Mouse (Mus musculus): ENCODE measurements around the gene Eif4g3.
A peak's percentile ranks its signal among the peaks of the same experiment; 100 is the strongest.

The Eif4g3 gene

DNA sequence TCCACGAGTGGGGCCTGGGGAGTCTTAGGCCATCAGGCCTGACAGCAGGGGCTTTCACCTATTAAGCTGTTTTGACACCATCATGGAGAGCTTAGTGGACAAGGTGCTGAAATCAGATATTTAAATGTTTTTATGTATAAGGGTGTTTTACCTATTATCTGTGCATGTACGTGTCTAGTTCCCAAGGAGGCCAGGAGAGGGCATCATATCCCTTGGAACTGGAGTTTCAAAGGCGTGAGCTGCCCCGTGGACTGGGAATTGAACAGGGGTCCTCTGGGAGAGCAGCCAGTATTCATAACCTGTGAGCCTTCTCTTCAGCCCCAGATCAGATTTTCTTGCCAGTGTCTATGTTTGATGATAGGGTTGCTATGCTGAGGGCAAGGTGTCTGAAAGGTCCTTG lies 2.4 kb upstream of the Eif4g3 start:
- no peak for DNase-seq (ENCODE audit: low spot score in 2 of 2)

DNA sequence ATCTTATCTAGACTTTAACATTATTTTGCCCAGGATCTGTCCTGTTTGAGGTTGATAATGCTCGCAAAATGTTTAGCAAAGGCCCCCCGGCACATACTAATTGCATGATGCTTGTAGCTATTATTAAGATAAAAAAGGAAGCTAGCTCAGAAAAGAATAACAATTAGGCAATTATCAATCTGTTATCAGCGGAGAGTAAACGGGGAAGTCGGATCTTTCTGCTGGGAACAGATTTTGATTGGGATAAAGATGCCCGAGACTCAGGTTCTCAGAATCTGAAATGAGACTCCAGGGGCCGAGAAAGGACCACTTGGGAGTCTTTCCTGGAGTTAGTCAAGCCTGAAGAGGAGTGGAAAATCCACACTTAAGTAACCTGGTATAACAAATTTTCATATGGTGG lies 1.6 kb upstream of the Eif4g3 start:
- no peak for DNase-seq (ENCODE audit: low spot score in 2 of 2)

DNA sequence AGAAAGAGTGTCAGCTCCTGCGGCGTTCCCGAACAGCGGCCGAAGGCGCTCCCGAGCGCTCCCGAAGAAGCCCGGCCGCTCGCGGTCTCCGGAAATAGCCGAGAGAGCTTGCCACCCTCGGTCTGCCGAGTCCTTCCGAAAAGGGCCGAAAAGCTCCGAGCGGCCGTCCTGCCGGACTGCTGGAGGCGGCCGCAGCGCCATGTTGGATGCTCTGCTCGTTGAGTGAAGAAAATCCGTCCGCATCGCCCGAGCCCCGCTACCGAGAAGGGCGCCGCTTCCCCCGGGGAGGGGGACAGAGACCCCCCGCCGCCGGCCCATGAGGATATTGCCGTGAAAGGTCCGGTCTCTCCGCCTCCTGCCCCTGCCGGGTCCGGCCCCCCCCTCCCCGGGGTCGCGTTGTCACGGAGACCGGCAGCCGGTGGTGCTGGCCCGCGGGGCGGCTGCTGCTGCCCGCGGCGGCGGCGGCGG lies 503 bp downstream of the Eif4g3 start:
- peak; percentile 99 to 100 for DNase-seq (ENCODE audit: low spot score in 2 of 2)

DNA sequence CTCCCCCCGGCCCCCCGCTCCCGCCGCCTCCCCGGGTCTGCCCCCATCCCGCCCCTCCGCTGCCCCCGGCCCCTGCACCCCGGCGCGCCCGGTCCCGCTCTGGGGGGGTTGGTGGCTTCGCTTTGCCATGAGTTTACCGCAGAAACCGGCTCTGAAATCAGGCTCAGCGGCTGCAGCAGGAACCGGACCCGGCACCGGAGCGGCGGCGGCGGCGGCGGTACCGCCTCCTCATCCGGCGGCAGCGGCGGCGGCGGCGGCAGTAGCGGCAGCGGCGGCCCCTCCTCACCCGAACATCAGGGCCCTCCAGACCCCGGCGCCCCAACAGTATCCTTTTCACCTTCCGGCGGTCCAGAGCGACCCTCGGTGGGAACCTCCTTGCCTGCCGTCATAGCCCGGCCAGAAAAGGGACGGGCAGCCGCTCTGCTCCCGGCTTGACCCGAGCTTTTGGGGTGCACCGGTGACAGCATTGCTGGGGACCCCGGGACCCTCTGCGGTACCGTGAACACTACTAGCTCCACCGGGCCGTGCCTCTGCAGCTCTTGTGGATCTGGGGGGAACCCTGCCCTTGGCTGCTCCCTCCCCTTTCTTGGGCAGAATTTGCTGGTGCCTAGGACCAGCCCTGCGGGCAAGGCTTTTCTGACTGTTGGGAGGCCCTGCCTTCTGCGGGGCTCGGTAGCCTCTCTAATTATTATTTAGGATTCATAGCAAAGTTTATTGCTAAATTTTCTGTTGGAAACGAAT lies 1.2 kb downstream of the Eif4g3 start:
- DNase-seq (ENCODE audit: low spot score in 2 of 2), result peak; percentile 66 to 73

DNA sequence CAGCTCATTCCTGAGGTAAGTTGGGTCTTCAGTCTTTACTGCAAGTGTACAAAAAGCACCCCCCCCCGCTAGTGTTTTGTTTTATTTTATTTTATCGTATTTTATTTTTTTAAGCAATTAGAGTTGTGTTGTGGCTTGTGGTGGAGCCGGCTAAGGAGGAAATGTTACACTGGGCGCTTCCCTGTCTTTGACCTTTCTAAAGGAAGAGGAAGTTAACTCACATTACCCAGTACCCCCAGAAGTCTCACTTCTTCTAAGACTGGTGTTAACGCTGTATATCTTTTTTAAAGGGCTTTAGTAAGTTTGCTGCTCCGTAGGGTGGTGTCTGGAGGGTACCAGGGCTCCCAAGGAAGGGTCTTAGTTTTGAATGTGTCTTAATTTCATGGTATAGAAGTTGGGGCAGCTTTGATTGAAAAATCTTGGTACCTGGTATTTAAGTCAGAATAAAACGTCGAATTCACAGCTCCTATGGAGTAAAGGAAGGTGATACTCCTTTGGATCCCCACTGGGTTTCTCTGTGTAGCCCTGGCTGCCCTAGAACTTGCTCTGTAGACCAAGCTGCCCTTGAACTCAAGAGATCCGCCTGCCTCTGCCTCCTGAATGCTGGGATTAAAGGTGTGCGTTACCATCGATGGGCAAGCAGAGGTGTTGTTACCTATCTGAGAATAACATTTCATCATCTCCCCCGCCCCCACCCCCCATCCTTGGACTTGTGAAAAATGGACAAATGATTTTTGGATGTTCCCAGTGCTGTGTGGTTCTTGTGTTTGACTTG lies 1.9 kb downstream of the Eif4g3 start:
- DNase-seq (ENCODE audit: low spot score in 2 of 2), result no peak

DNA sequence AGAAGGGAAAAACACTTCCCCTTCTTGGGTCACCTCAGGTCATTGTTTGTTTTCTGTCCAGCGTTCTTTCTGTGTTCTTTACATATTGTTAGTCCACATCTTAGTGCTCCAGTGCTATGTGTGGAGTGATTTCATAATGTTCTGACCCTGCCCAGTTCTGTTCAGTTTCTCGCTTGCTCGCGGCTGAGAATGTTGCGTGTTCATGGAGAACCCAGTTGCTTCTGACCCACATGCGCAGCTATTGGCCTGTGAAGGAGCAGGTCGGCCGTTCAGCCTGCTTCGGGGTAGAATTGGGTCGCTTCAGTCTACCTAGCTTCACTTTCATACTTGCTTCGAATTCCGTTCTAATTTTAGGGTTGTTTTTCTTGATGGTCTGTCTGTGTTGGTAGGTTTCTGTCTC lies 2.6 kb downstream of the Eif4g3 start:
- DNase-seq (ENCODE audit: low spot score in 2 of 2), result no peak

DNA sequence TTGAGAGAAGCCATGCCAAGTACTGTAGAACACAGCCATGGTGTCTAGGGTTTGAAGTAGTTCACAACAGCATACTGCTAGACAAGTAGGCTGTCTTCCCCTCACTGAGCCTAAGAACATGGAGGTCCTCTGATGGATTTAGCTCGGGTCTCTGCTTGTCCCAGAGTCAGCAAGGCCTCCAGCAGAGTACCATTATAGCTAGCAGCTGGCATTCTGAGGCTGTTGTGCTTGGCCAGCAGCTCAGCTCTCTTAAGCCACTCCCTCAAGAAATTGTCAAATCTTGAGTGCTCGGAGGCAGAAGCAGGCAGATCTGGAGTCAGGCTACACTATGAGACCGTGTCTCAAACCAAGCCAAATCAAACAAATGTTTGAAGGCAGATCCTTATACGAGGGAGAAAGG lies 5.4 kb downstream of the Eif4g3 start:
- no peak for DNase-seq (ENCODE audit: low spot score in 2 of 2)

DNA sequence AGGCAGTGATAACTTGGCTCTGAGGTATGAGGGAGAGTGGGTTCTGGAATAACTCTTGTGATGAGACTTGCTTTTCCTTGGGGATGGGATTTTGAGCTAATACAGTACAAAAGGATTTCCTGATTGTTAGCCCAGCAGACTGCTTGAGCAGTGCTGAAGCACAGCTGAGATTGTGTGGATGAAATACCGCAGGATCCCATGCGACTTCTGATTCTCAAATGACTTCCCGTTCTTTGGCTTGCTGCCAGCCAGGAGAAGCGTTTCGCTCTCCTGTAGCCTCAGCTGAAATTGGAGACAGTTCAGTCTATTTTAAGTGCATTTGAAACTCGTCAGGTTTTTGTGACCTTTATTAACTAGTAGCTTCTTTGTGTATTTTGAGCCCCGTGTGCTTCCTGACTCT lies 7.9 kb downstream of the Eif4g3 start:
- no peak for DNase-seq (ENCODE audit: low spot score in 2 of 2)

DNA sequence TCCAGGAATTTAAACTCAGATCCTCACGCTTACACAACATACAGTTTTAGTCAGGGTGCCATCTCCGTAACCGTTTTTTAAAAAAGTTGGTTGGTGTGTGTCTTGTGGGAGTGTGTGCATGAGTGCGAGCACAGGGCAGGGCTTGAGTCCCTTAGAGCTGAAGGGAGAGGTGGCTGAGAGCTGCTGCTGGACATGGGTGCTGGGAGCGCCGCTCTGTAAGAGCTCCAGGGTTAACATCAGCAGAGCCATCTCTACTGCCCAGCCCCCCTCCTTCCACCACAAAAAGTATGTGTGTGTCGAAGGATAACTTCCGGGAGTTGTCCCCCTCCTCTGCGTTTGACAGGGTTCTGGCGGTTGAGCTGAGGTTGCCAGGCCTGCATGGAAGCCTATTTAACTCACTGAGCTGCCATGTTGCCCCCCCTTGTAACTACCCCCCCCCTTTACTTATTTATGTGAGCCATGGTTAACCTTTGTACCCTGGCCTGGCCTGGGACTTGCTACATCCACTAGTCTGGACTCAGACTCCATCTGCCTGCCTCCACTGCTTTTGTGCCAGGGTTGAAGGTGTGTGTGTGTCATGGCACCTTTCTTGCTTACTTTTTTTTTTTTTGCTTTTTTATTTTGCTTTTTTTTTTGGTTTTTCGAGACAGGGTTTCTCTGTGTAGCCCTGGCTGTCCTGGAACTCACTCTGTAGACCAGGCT lies 11.2 kb downstream of the Eif4g3 start:
- DNase-seq (ENCODE audit: low spot score in 2 of 2), result no peak

DNA sequence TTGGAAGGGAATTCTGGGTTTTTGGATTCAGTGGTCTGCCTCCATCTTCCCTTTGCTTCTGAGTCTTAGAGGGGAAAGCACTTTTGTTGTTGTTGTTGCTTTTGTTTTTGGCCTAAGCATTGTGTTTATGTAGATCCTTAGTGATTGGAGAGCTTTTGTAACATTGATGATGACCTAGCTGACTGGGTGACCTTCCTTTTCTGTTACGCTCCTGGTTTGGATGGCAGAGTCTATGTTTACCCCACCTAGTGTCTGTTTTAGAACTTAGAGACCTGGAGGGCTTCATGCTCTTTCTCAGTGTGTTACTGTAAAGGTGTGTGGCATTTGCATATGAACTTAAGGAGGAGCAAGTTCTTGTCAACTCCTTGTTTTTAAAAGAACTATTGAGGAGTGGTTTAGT lies 13.0 kb downstream of the Eif4g3 start:
- DNase-seq (ENCODE audit: low spot score in 2 of 2), result no peak

DNA sequence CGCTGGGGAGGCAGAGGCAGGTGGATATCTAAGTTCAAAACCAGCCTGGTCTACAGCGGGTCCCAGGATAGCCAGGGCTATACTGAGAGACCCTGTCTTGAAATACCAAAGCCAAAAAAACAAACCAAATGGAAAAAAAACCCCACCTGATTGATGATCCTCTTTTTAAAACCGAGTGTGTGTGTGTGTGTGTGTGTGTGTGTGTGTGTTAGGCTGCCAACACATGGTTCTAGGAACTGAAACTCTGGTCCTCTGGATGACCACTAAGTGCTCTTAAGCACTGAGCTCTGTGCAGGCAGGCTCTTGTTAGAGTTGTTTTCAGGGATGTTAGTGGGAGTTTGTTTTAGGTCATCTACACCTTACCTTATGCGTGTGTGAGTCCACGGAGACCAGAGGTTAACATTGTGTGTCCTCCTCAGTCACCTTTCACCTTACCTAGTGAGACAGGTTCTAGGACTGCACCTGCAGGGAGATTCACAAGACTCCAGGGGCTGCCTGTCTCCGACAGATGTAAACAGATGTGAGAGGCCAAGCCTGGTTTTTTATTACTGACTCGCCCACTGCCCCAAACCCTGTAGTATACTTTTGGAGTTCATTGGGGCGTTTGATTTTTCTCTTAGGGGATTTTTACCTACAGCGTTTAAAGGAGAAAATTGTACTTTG lies 14.3 kb downstream of the Eif4g3 start:
- no peak for DNase-seq (ENCODE audit: low spot score in 2 of 2)

DNA sequence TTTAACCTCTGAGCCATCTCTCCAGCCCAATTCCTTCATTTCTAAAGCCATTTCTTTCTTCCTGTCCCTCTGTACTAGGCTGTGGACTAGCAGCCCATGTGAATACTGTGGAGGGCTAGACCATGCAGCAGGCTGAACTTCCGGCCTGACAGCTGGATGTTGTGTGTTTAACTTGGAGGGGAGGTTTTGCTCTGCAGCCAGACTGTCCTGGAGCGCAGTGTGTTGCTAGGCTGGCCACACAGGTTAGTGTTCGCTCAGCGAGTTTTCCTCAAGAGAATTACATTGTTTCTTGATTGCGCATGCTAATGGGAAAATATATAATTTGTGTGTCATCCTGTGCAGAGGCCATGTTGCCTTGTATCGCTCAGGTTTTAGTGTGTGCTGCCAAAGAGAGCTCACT lies 15.8 kb downstream of the Eif4g3 start:
- DNase-seq (ENCODE audit: low spot score in 2 of 2), result no peak

DNA sequence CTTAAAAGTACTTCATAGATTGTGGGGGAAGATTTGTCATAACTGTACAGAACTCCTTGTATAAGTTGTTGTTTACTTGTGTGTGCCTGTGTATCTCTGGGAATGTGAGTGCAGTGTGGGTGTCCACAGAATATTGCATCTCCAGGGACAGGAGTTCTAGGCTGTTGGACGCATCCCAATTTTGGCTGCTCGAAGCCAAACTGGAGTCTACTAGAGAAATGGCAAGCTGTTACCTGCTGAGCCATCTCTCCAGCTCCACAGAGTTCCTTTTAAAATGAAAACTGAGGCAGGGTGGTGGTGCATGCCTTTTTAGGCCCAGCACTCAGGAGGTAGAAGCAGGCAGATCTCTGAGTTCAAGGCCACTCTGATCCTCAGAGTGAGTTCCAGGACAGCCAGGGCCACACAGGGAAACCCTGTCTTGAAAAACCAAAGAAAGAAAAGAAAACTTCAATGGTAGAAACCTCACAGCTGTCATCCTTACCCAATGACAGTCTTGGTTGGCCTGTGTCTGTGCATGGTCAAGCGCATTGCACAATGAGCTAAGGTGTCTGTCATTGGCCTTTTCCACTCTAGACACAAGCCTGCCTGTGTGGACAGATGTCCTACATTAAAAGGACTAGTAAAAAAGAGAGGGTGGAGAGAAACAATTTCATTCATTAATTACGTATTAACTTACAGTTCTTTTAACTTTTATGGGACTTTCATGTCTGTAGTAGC lies 17.1 kb downstream of the Eif4g3 start:
- DNase-seq (ENCODE audit: low spot score in 2 of 2), result no peak

DNA sequence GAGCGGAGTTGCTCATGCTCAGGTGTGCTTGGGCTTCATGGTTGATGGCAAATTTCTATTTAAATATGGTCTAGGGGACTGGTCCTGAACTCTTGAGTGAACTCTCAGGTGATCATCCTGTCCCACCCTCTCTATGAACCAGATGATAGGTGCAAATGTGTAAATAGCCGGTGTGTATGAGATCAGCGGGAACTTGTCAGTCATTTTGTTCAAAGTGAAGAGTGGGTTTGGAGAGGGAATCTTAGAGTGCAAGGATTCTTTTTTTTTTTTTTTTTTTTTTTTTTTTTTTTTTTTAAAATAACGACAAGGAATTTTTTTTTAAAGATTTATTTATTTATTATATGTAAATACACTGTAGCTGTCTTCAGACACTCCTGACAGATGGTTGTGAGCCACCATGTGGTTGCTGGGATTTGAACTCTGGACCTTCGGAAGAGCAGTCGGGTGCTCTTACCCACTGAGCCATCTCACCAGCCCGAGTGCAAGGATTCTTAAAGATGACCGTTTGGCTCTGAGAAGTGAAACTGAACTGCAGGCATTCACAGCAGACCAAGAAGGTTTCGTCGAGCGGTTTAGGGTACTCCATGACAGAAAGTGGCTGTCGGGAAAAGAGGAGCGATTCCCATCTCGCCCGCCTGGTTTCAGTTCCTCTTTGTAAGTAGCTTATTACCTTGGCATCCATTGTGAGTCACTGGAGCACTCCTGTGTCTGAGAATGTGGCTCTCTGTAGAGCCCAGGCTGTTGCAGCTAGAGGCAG lies 21.1 kb downstream of the Eif4g3 start:
- DNase-seq (ENCODE audit: low spot score in 2 of 2), result no peak

DNA sequence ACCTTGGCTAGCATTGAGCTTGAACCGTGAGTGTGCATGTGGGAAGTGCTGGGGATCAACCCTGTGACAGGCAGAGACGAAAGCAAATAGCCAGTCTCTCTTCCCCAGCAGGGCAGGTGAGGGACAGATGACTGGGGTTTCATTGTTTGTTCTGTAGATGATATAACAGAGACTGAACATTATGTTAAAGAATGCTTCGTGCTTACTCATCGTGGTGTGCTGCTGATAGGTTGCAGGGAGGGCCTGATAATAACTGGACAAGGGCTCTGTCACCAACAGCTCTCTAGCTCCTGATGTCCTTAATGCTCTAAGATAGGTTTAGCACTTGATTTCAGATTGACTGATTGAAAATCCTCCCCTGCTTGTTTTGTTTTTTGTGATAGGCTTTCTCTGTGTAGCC lies 23.1 kb downstream of the Eif4g3 start:
- no peak for DNase-seq (ENCODE audit: low spot score in 2 of 2)

DNA sequence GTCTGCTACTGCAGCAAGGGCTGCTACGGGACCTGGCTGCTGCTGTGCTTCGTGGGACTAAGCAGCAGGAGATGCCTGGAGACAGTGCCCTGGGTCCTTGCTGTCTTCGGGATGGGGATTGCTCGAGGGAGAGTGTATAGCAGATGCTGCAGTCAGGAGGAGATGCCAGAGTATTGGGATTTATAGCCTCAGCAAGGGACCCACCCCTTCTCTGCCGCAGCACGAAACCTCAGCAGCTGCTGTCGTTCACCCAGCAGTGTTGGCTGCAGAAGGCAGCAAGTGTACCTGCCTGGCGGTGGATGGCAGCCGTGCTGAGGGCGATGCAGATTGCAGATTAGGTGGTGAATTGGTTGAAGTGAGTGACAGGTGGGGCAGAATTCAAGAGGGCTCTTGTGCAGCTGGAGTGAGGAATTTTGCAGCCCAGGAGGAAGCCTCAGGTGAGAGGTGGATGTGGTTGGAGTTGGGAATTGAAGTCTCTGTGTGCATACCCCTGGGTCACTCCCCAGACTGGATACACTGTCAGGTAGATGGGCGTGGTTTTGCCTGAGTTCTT lies 24.3 kb downstream of the Eif4g3 start:
- no peak for DNase-seq (ENCODE audit: low spot score in 2 of 2)

DNA sequence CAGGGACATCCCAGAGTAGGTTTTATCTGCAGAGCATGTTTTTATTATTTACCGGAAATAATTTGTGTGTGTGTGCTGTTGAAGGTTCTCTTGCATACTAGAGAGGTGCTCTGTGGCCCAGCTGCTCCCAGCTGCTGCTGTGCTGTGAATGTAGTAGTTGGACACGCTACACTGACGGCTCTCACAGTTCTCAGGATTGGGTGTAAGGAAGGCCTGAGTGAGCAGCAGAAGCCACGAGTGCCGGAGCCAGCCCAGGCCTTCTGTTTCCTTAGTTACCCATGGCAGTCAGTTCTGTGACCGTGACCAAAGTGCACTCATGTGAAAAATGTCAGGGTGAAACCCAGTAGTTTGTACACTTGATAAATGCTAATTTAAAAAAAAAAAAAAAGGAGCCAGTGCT lies 25.2 kb downstream of the Eif4g3 start:
- DNase-seq (ENCODE audit: low spot score in 2 of 2), result no peak

DNA sequence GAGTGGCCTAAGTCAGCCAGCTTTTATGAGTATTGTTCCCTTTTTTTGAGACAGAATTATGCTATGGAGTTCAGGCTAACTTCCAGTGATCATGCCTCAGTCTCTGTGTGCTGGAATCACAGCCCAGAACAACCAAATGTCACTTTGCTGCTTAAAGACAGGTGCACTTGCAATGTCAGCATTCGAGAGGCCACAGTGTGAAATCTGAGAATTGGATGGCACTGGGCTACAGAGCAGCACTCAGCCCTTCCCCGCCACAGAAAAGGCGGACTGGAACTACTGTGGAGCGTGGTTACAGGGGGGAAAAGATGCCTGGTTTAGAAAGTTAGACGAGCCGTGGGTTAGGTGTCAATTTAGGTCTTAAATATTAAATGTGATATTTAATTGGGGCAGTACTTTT lies 27.4 kb downstream of the Eif4g3 start:
- no peak for DNase-seq (ENCODE audit: low spot score in 2 of 2)

DNA sequence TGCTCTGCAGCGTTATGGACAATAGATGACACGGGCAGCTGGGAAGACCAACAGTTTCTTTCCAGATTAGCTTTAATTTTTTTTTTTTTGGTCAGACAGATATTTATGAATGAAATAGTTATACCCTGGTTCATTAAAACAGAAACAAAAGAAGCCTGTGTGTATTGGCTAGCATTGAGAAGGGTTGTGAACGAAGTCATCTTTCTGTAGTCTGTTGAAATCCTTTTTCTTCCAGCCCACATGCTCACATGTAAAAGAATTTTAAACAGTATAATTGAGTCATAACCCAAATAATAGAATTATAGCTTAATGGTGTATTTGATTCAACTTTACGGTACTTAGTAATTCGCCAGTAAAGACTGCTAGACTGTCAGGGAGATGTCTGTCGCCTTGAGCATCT lies 28.8 kb downstream of the Eif4g3 start:
- DNase-seq (ENCODE audit: low spot score in 2 of 2), result no peak

DNA sequence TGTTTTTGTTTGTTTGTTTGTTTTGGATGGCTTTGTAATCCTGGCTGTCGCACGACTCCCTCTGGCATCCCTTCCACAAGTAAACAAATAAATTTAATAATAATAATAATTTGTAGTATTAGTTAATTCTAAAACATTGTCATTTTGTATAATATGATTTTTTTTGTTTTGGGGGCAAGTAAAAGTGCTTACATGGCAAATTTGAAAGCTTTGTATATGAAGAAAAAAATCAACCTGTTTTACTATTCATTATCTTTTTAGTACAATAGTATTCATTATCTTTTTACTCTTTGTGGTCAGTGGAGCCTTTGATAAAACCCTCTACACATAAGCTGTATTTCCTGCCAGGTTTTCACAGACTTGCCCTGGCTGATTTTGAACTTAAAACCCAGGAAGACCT lies 29.9 kb downstream of the Eif4g3 start:
- no peak for DNase-seq (ENCODE audit: low spot score in 2 of 2)

All from spleen, postnatal 10 days (tissue).